Mouse (Mus musculus) stomach, embryonic 15.5 days (tissue): Measurements from ENCODE around the gene Pex6. TPM values are rescaled to one million over a fixed set of nuclear protein-coding genes. Genes with fewer than 3 reads are reported as not detected.

Source experiments
- ATAC-seq: fragments of 200-750 bp; cut with Nextera tagmentation; 2 replicates; pipeline ENCODE4 v1.8.0; 2017; ENCODE audit warnings: low read depth, moderate number of reproducible peaks, moderate TSS enrichment; ENCODE audit not compliant: insufficient read depth, low FRiP score
- H3K27ac ChIP-seq: fragments of 300-500 bp; sonication (generic); 2 replicates; pipeline ENCODE4 v1.5.1; 2015; ENCODE audit warnings: mild to moderate bottlenecking, inconsistent platforms
- H3K27me3 ChIP-seq: fragments of 300-500 bp; sonication (generic); replicated peaks from 2 replicates; pipeline ENCODE4 v1.6.1; 2015; ENCODE audit warnings: inconsistent platforms
- H3K36me3 ChIP-seq: fragments of 300-500 bp; sonication (generic); 2 replicates; pipeline ENCODE4 v1.6.1; 2015; ENCODE audit warnings: inconsistent platforms
- H3K4me1 ChIP-seq: fragments of 300-500 bp; sonication (generic); 2 replicates; pipeline ENCODE4 v1.6.1; 2015; ENCODE audit warnings: inconsistent platforms
- H3K4me2 ChIP-seq: fragments of 300-500 bp; sonication (generic); 2 replicates; pipeline ENCODE4 v1.6.1; 2015; ENCODE audit warnings: mild to moderate bottlenecking, inconsistent platforms
- H3K4me3 ChIP-seq: fragments of 300-500 bp; sonication (generic); replicated peaks from 2 replicates; pipeline ENCODE4 v1.5.1; 2015; ENCODE audit warnings: inconsistent platforms
- H3K9ac ChIP-seq: fragments of 300-500 bp; sonication (generic); 2 replicates; pipeline ENCODE4 v1.6.1; 2015; ENCODE audit warnings: inconsistent platforms
- H3K9me3 ChIP-seq: fragments of 300-500 bp; sonication (generic); 2 replicates; pipeline ENCODE4 v1.6.1; 2016; ENCODE audit warnings: inconsistent platforms
- WGBS: fragments of 180-500 bp; shearing (Covaris S2); methylation state at CpG from one replicate; pipeline ENCODE4 v1.1.7; 2015; 5-methylcytosine and 5-hydroxymethylcytosine counted together
- polyA plus RNA-seq: library from polyadenylated mRNA; unstranded; fragments of >200 nt; fragmentation: Nextera tagmentation; extraction: Ambion mirVana; gene quantifications from 2 replicates; pipeline ENCODE4 v1.2.1, GENCODE M21; 2015

Gene Pex6
- 24.9 and 27.1 TPM in 2 replicates for polyA plus RNA-seq

- peaks cover 13% of the 10 kb centered on the region for H3K4me1 ChIP-seq
- H3K4me2 ChIP-seq, result peak within 1 kb of the TSS; percentile 94
- peaks cover 9% of the 10 kb centered on the region for H3K36me3 ChIP-seq
- H3K4me3 ChIP-seq, result peak within 1 kb of the TSS; percentile 95
- no peaks in the 10 kb centered on the region for H3K9me3 ChIP-seq
- no peaks in the 10 kb centered on the region for H3K27me3 ChIP-seq
- peak within 1 kb of the TSS; percentile 61 for H3K27ac ChIP-seq
- peak; percentile 89 for ATAC-seq
- peak within 1 kb of the TSS; percentile 90 for H3K9ac ChIP-seq
- WGBS, result 7% methylated on average over 36 of the region's 36 CpGs
Measured at GRCm38 (mm10) chr17:46710959-46711597, at the start of gene Pex6. Gene Pex6 (plus strand): TSS chr17:46711463.

DNA sequence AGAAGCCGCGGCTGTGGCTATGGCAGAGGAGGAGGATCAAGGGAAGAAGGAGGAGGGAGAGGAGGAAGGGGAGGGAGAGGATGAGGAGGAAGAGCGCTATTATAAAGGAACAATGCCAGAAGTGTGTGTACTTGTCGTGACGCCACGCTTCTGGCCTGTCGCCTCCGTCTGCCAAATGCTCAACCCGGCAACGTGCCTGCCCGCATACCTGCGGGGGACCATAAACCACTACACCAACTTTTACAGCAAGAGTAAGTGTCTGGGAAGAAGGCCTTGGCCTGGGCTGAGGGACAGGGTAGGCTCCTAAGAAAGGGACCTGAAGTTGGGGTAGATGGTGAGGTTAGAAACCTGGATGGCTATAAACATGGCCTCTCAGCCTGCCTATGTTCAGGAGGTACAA is 49.3 kb upstream of the Pex6 start:
- H3K4me2 ChIP-seq, result no peak overlapping the region
- H3K4me3 ChIP-seq, result no peak overlapping the region
- no peak overlapping the region for H3K9ac ChIP-seq
- WGBS, result 91% methylated on average over 12 of the region's 12 CpGs
- no peaks in the 10 kb centered on the region for H3K4me1 ChIP-seq
- H3K27ac ChIP-seq, result no peak overlapping the region
- no peaks in the 10 kb centered on the region for H3K9me3 ChIP-seq
- no peaks in the 10 kb centered on the region for H3K27me3 ChIP-seq
- no peak for ATAC-seq
- H3K36me3 ChIP-seq, result peaks cover 79% of the 10 kb centered on the region

DNA sequence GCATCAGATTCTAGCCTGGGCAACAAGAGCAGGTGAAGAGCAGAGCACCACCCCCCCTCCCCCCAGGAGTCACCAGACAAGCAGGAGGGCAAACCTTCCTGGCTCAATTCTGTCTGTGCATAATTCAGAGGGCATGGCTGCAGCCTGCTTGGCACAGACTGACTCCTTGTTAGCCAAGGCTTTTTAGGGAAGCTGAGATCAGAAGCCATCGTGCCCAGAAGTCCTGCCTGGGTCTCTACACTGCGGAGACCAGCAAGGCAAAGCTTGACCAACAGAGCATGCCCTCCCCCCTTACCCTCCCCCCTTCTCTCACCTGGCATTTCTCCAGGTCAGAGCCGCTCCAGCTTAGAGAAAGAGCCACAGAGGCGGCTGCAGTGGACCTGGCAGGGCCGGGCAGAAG is 48.5 kb upstream of the Pex6 start:
- Histone ChIP-seq H3K4me2 (no peak overlapping the region), H3K4me3 (no peak overlapping the region), H3K9ac (no peak overlapping the region), H3K9me3 (no peaks in the 10 kb centered on the region), H3K27me3 (no peaks in the 10 kb centered on the region), H3K27ac (no peak overlapping the region), H3K4me1 (no peaks in the 10 kb centered on the region), H3K36me3 (peaks cover 71% of the 10 kb centered on the region)
- no peak for ATAC-seq
- 86% methylated on average over 5 of the region's 5 CpGs for WGBS

- Histone ChIP-seq H3K4me2 (no peak overlapping the region), H3K9ac (no peak overlapping the region), H3K9me3 (no peaks in the 10 kb centered on the region), H3K27me3 (no peaks in the 10 kb centered on the region), H3K4me1 (no peaks in the 10 kb centered on the region), H3K36me3 (peaks cover 45% of the 10 kb centered on the region), H3K27ac (no peak overlapping the region), H3K4me3 (no peak overlapping the region)
- no peak for ATAC-seq
- 89% methylated on average over 16 of the region's 16 CpGs for WGBS
Measured at GRCm38 (mm10) chr17:46667712-46668111, 43.6 kb upstream of the Pex6 start.

DNA sequence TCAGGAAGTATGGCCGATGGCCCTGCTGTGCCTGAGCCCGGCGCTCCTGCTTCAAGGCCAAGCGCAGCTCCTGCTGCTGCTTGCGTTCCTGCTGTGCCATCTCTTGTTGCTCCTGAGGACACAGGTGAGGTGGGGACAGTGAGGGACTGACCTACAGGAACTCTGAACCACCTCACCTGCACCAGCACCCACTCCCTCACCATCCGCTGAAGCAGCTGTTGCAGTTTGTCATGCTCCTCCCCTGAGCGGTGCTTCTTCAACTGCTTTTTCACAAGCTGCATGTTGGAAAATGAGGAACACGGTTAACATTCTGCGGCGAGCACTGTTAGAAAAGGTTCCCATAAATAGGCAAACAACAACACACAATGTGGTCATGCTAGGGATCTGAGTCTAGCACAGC is 41.4 kb upstream of the Pex6 start:
- ATAC-seq, result no peak
- 95% methylated on average over 10 of the region's 10 CpGs for WGBS

GRCm38 (mm10) chr17:46673850-46674529 is 37.3 kb upstream of the Pex6 start, which contains the start of gene Rrp36:
Gene Rrp36 (minus strand): TSS chr17:46674352.
- H3K27me3 ChIP-seq, result no peaks in the 10 kb centered on the region
- peak within 1 kb of the TSS; percentile 87 for H3K27ac ChIP-seq
- peak within 1 kb of the TSS; percentile 60 for H3K4me2 ChIP-seq
- H3K9ac ChIP-seq, result peak within 1 kb of the TSS; percentile 61
- no peaks in the 10 kb centered on the region for H3K9me3 ChIP-seq
- peaks cover 45% of the 10 kb centered on the region for H3K36me3 ChIP-seq
- WGBS, result 1% methylated on average over 43 of the region's 43 CpGs
- peak; percentile 92 for ATAC-seq
- peak within 1 kb of the TSS; percentile 78 for H3K4me3 ChIP-seq
- peaks cover 22% of the 10 kb centered on the region for H3K4me1 ChIP-seq

More for the DNA sequence above, 41.4 kb upstream of the Pex6 start:
- H3K9me3 ChIP-seq, result no peaks in the 10 kb centered on the region
- no peak overlapping the region for H3K9ac ChIP-seq
- no peak overlapping the region for H3K4me2 ChIP-seq
- no peak overlapping the region for H3K27ac ChIP-seq
- H3K36me3 ChIP-seq, result peaks cover 25% of the 10 kb centered on the region
- peaks cover 10% of the 10 kb centered on the region for H3K4me1 ChIP-seq
- H3K4me3 ChIP-seq, result no peak overlapping the region
- no peaks in the 10 kb centered on the region for H3K27me3 ChIP-seq

DNA sequence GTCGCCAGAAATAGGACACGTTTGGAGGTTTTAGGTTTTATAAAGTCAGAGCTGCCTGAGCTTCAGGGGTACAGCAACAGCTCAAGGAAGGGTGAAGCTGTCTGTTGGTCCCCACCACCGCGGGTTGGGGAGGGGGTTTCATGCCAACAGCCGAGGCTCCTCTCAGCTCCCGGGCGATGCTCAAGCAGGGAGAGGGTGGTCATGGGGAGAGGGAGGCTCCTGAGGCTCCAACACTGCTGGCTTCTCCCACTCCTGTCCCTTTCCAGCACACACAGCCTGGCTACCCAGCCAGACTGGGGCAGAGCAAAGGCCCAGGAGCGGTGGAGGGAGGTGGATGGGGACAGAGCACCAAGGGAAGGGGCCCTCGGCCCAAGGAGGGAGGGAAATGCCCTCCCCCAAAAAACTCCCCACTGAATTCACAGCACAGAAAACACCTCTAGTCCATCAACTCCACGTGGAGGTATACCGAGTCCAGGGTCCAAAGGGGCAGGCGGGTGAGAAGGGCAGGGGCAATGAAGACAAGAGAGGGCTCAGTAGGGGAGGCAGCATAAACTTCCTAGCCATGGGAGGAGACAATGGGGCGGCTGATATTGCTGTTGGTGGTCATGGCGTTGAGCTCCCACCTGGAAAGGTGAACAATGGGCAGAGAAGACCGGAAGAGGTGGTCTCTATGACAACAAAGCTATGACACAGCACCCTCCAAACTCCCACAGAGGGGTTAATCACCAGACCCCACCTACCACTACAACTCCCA is 36.6 kb upstream of the Pex6 start:
- no peaks in the 10 kb centered on the region for H3K27me3 ChIP-seq
- H3K9me3 ChIP-seq, result no peaks in the 10 kb centered on the region
- peak overlapping the region; percentile 78 for H3K4me3 ChIP-seq
- WGBS, result 22% methylated on average over 15 of the region's 15 CpGs
- H3K4me1 ChIP-seq, result peaks cover 28% of the 10 kb centered on the region
- H3K4me2 ChIP-seq, result peak overlapping the region; percentile 60
- H3K36me3 ChIP-seq, result peaks cover 37% of the 10 kb centered on the region
- ATAC-seq, result peak; percentile 19; the same call in 1 of the 2 replicates
- 0 out of 2 replicates have a peak overlapping the region, but pooled peaks have one; percentile 9 for H3K9ac ChIP-seq
- H3K27ac ChIP-seq, result peak overlapping the region; percentile 87

DNA sequence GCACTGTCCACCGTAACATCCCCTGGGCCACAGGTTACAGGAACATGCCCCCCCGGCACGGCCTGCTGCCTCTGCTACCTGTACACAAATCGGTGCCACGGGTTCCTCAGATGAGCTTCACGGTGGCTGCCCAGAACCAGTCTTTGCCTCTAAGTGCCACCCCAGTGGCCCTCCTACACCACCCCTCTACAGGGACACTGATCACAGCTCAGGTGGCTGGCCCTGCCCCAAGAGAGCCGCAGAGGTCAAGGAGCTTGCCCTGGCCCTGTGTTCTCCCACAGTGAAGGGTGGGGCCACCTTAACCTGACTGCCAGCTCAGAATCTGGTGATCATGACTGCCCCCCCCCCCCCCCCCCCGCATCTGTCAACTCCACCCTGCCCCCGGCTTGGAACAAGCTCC is 32.8 kb upstream of the Pex6 start, which contains the start of gene Mea1:
Mea1 (plus strand) TSS at position 378 of the 400 bp plus-strand sequence.
- peaks cover 35% of the 10 kb centered on the region for H3K36me3 ChIP-seq
- H3K4me1 ChIP-seq, result peaks cover 34% of the 10 kb centered on the region
- H3K27ac ChIP-seq, result peak within 1 kb of the TSS; percentile 95; the same call in 1 of the 2 replicates
- no peak for ATAC-seq
- 85% methylated on average over 8 of the region's 9 CpGs for WGBS
- H3K27me3 ChIP-seq, result no peaks in the 10 kb centered on the region
- H3K4me3 ChIP-seq, result peak within 1 kb of the TSS; percentile 97
- peak within 1 kb of the TSS; percentile 5 for H3K9ac ChIP-seq
- no peaks in the 10 kb centered on the region for H3K9me3 ChIP-seq
- peak within 1 kb of the TSS; percentile 61 for H3K4me2 ChIP-seq

- no peak for ATAC-seq
- peak overlapping the region; percentile 61 for H3K4me2 ChIP-seq
- peaks cover 40% of the 10 kb centered on the region for H3K36me3 ChIP-seq
- H3K27me3 ChIP-seq, result no peaks in the 10 kb centered on the region
- 0 out of 2 replicates have a peak overlapping the region, but pooled peaks have one; percentile 95 for H3K27ac ChIP-seq
- H3K4me3 ChIP-seq, result peak overlapping the region; percentile 97
- no peaks in the 10 kb centered on the region for H3K9me3 ChIP-seq
- H3K4me1 ChIP-seq, result peaks cover 34% of the 10 kb centered on the region
- 26% methylated on average over 9 of the region's 9 CpGs for WGBS
- no peak overlapping the region; the same call in 1 of the 2 replicates for H3K9ac ChIP-seq
Measured at GRCm38 (mm10) chr17:46678911-46679310, 32.4 kb upstream of the Pex6 start.

DNA sequence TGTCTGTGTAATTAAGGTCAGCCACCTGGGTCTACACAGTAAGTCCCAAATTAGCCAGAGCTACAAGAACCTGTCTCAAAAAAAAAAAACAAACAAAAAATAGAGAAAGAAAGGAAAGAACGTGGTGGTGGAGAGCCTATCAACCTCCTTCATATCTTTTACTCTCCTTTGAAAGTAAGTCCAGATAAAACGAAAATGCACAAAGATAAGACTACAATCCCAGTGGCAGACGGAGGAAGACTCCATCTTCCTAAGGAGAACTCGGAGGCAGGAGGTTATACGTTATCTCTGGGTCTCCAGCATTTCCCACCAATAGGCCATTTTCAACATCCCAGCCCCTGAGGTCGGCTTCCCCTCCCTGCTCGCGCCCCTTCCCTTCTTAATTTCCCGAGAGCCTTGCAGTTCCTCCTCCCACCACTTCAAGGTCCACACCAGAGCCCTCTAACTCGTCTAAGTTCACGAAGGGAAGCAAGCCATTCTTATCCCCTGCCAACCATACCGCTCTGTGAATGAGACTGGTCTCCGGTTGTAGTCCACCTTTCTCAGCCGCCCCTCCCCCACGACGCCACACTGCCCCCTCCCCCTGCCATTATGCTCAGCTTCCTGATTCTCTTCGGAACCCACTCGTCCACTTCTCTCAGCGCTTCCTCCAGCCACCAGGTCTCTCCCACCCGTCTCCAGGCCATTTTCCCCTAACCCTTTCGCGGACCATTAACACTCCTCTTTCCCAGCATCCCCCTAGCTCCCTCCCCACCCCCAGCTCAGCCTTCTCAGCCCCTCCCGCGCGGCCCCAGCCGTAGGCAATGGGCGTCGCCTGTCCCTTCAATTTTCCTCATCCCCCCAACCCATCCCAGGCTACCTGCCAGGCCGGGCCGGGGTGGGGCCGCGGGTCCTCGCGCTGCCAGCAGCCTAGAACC is 31.2 kb upstream of the Pex6 start:
- under 1% methylated on average over 34 of the region's 34 CpGs for whole genome bisulfite sequencing
- Histone ChIP-seq H3K27ac (peak overlapping the region; percentile 95), H3K27me3 (no peaks in the 10 kb centered on the region), H3K4me2 (peak overlapping the region; percentile 61), H3K9me3 (no peaks in the 10 kb centered on the region), H3K9ac (peak overlapping the region; percentile 61), H3K36me3 (peaks cover 48% of the 10 kb centered on the region), H3K4me3 (peak overlapping the region; percentile 97), H3K4me1 (peaks cover 26% of the 10 kb centered on the region)
- no peak; the same call in 1 of the 2 replicates for ATAC-seq
